Mouse (Mus musculus) frontal cortex, postnatal 14 days (tissue): ENCODE measurements at regions not wholly inside any gene's neighbourhood (a gene's known extent, or its start where the extent isn't known, plus 50 kb on each side); places are given as distances from the start of the nearest gene placed in this dataset.

Source experiments
- DNase-seq, 2 experiments: peaks; one replicate each; pipeline ENCODE4 v3.0.0; 2022; ENCODE audit warnings: low spot score in 2 of 2

- no peak for DNase-seq
Measured at GRCm38 (mm10) chr3:34764559-34764958, 114.4 kb downstream of the Sox2 start.

GRCm38 (mm10) chr3:34765151-34765550 lies 114.9 kb downstream of the Sox2 start:
- no peak for DNase-seq

- DNase-seq, result no peak
Measured at GRCm38 (mm10) chr3:34769818-34770217, 119.6 kb downstream of the Sox2 start.

GRCm38 (mm10) chr3:34770271-34770670 lies 120.1 kb downstream of the Sox2 start:
- DNase-seq, result no peak

- no peak for DNase-seq
Measured at GRCm38 (mm10) chr3:34772035-34772434, 121.8 kb downstream of the Sox2 start.

- peak in 1 of 2 experiments; percentile 7 for DNase-seq
Measured at GRCm38 (mm10) chr3:34773678-34774425, 123.6 kb downstream of the Sox2 start.

GRCm38 (mm10) chr3:34781770-34782169 lies 131.6 kb downstream of the Sox2 start:
- no peak for DNase-seq

GRCm38 (mm10) chr3:34783398-34783797 lies 133.2 kb downstream of the Sox2 start:
- no peak for DNase-seq

GRCm38 (mm10) chr3:34787211-34787610 lies 137.0 kb downstream of the Sox2 start:
- no peak for DNase-seq

GRCm38 (mm10) chr3:34795103-34795983 lies 145.1 kb downstream of the Sox2 start:
- DNase-seq, result peak in 1 of 2 experiments; percentile 12

- no peak for DNase-seq
Measured at GRCm38 (mm10) chr3:34795984-34796266, 145.7 kb downstream of the Sox2 start.

- no peak for DNase-seq
Measured at GRCm38 (mm10) chr3:34808833-34809232, 158.6 kb downstream of the Sox2 start.

- no peak for DNase-seq
Measured at GRCm38 (mm10) chr3:34811753-34812152, 161.5 kb downstream of the Sox2 start.

GRCm38 (mm10) chr3:34813046-34813625 lies 162.9 kb downstream of the Sox2 start:
- DNase-seq, result no peak

GRCm38 (mm10) chr3:34825036-34825435 lies 174.8 kb downstream of the Sox2 start:
- DNase-seq, result no peak

GRCm38 (mm10) chr3:34826396-34826795 lies 176.2 kb downstream of the Sox2 start:
- DNase-seq, result no peak

- no peak for DNase-seq
Measured at GRCm38 (mm10) chr3:34828453-34829206, 178.4 kb downstream of the Sox2 start.

- no peak for DNase-seq
Measured at GRCm38 (mm10) chr3:34836741-34837267, 186.6 kb downstream of the Sox2 start.

- DNase-seq, result no peak
Measured at GRCm38 (mm10) chr3:34837644-34838332, 187.6 kb downstream of the Sox2 start.

- DNase-seq, result no peak
Measured at GRCm38 (mm10) chr3:34860877-34861649, 210.9 kb downstream of the Sox2 start.
